Mouse (Mus musculus): ENCODE results near the gene Hfe2.

DNA sequence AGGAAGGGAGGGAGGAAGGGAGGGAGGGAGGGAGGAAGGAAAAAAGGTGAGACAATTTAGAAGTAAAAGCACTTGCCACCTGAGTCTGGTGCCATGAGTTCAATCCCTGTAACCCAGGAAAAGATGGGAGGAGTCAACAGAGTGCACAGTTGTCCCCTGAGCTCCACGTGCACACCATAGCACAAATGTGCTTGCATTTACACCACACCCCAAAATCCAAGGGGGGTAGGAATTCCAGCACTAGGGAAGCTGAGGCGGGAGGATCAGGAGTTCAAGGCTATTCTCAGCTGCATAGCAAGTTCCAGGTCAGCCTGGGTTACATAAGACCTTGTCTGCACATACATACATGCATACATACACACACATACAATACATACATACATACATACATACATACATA, 46.4 kb downstream of the Hfe2 start:
- no peak for TF ChIP-seq POLR2A (IDR thresholded peaks at IDR 0.05; ENCODE audit: extremely low read depth, insufficient read depth, low read length)
- TF ChIP-seq CTCF (IDR thresholded peaks at IDR 0.05; ENCODE audit: low read depth, low read length) = no peak

Data from liver, adult 2 months (tissue).